Mouse (Mus musculus): ENCODE data around the gene Dnlz.

DNA sequence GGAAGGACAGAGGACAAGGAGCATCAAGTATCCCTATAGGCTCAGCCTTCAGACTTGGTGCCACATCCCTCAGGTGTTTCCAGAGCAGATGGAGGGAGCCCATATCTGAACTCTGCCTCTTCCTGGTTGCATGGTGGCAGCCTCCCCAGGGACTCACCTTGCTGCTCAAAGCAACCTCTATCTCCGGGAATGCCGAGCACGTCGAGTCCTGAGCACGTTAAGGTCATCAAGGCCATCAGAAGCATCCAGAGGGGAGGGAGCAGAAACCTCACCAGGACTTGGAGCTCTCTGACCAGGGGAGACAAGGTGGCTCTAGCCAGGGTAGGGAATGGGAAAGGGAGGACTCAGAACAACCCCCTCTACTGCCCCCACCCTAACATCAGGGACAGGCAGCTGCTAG, 11.6 kb upstream of the Dnlz start:
- TF ChIP-seq CTCF (IDR thresholded peaks at IDR 0.05; ENCODE audit: low read depth), result no peak
- TF ChIP-seq EP300 (optimal IDR thresholded peaks at IDR 0.05), result no peak
